Mouse (Mus musculus): Measurements from ENCODE around the gene Pitpnm1. TPM values are rescaled to one million over a fixed set of nuclear protein-coding genes. Genes with fewer than 3 reads are reported as not detected.

Gene Pitpnm1
- total and polyA plus RNA-seq, 3 experiments: 15.9 to 43.8 (median 34.7) TPM

- H3K36me3 ChIP-seq (replicated peaks in 1 of 2; ENCODE audit: control insufficient read depth in 1 of 2, insufficient read depth in 1 of 2, low read length in 1 of 2): peaks cover 33 to 54% of the 10 kb centered on the region in 2 experiments
- dilution Hi-C loops (cut with MboI; ENCODE audit: extremely low pct_ligation_motif_present, extremely low pct_unique_long_range_greater_than_20kb, low sequenced_read_pairs) (no loop called here), in situ Hi-C loops (cut with MboI; ENCODE audit: low pct_ligation_motif_present, low pct_unique_long_range_greater_than_20kb, low sequenced_read_pairs) (no loop called here)
- TF ChIP-seq MAX (IDR thresholded peaks at IDR 0.05; ENCODE audit: low read length): peak; percentile 61; the same call in 1 of the 2 replicates
- TF ChIP-seq SIN3A (IDR thresholded peaks at IDR 0.05; ENCODE audit: low read length): peak; percentile 94
- no peak for TF ChIP-seq MXI1 (IDR thresholded peaks at IDR 0.05; ENCODE audit: low read depth, low read length)
- TF ChIP-seq NRF1 (IDR thresholded peaks at IDR 0.05; ENCODE audit: low read depth, low read length): peak; percentile 61
- TF ChIP-seq CHD1 (IDR thresholded peaks at IDR 0.05; ENCODE audit: low read depth, low read length): no peak
- TF ChIP-seq POLR2A (IDR thresholded peaks at IDR 0.05; ENCODE audit: low read depth, low read length): peak; percentile 74
- peak; percentile 68; the same call in 1 of the 2 replicates for TF ChIP-seq MAZ (IDR thresholded peaks at IDR 0.05; ENCODE audit: low read depth, low read length)
- 0 out of 2 replicates have a peak, but pooled peaks have one; percentile 17 for TF ChIP-seq MYC (IDR thresholded peaks at IDR 0.05; ENCODE audit: low read depth, low read length)
- no peak for TF ChIP-seq POLR2AphosphoS2 (IDR thresholded peaks at IDR 0.05; ENCODE audit: low read depth, low read length)
- peak; percentile 97 for TF ChIP-seq HCFC1 (IDR thresholded peaks at IDR 0.05; ENCODE audit: low read depth, low read length)
- TF ChIP-seq ELF1 (IDR thresholded peaks at IDR 0.05; ENCODE audit: low read depth, low read length): peak; percentile 70
- peak; percentile 60; the same call in 1 of the 2 replicates for TF ChIP-seq TBP (conservative IDR thresholded peaks at IDR 0.05; ENCODE audit: low read depth, low read length)
- TF ChIP-seq NELFE (IDR thresholded peaks at IDR 0.05; ENCODE audit: low read depth, low read length): peak; percentile 64
- TF ChIP-seq GABPA (IDR thresholded peaks at IDR 0.05; ENCODE audit: insufficient replicate concordance, low read depth, low read length): peak; percentile 41; the same call in 1 of the 2 replicates
- TF ChIP-seq JUND (conservative IDR thresholded peaks at IDR 0.05; ENCODE audit: low read depth, low read length): peak; percentile 32; the same call in 1 of the 2 replicates
- peak; percentile 72 for TF ChIP-seq MEF2A (IDR thresholded peaks at IDR 0.05; ENCODE audit: borderline replicate concordance, low read depth, low read length)
- TF ChIP-seq RCOR1 (conservative IDR thresholded peaks at IDR 0.05; ENCODE audit: low read depth, low read length): no peak
- TF ChIP-seq ZMIZ1 (IDR thresholded peaks at IDR 0.05; ENCODE audit: low read depth, low read length): peak; percentile 56; the same call in 1 of the 2 replicates
- no peak for TF ChIP-seq CHD2 (IDR thresholded peaks at IDR 0.05; ENCODE audit: low read length)
- TF ChIP-seq IRF4 (IDR thresholded peaks at IDR 0.05; ENCODE audit: low read depth, low read length): peak; percentile 58; the same call in 1 of the 2 replicates
- TF ChIP-seq TCF12 (IDR thresholded peaks at IDR 0.05; ENCODE audit: low read depth, low read length): peak; percentile 79
- 0 out of 2 replicates have a peak, but pooled peaks have one; percentile 37 for TF ChIP-seq ETS1 (conservative IDR thresholded peaks at IDR 0.05; ENCODE audit: low read depth, low read length)
- peak; percentile 96; the same call in 1 of the 2 replicates for TF ChIP-seq KAT2A (IDR thresholded peaks at IDR 0.05; ENCODE audit: insufficient replicate concordance, low read length)
- peak within 1 kb of the TSS; percentile 95 for H3K9ac ChIP-seq (ENCODE audit: insufficient read depth, low read depth)
- H3K4me1 ChIP-seq (ENCODE audit: control insufficient read depth in 1 of 2, insufficient read depth in 2 of 2): peaks cover 9 to 40% of the 10 kb centered on the region in 2 experiments
- no peaks in the 10 kb centered on the region for H3K27me3 ChIP-seq (replicated peaks)
- H3K27ac ChIP-seq (ENCODE audit: insufficient read depth, low read depth): no peak within 1 kb of the TSS; the same call in 1 of the 2 replicates
- peak within 1 kb of the TSS; percentile 56 to 71 (median 67) for H3K4me3 ChIP-seq (replicated peaks in 1 of 3; ENCODE audit: low read depth in 2 of 3, low read length in 2 of 3, poor library complexity in 1 of 3)
- H3K79me2 ChIP-seq (replicated peaks; ENCODE audit: control insufficient read depth, extremely low read depth, insufficient read depth, poor library complexity, severe bottlenecking): peaks cover 10% of the 10 kb centered on the region
- H3K4me2 ChIP-seq (ENCODE audit: insufficient read depth, low read depth, poor library complexity, severe bottlenecking): peak within 1 kb of the TSS; percentile 92
- H3K9me3 ChIP-seq (replicated peaks; ENCODE audit: low read length): no peaks in the 10 kb centered on the region
- DNase-seq (ENCODE audit: extremely low read depth): peak; percentile 97
Measured at GRCm38 (mm10) chr19:4162646-4163542, 63.1 kb downstream of the Pitpnm1 start, which contains the start of gene Rps6kb2. TSS of gene Rps6kb2 (minus strand) at chr19:4163354.
